Mouse (Mus musculus): Measurements from ENCODE around the gene Dcbld2.

GRCm38 (mm10) chr16:58481906-58482270 is 73.6 kb downstream of the Dcbld2 start:
- no peak for TF ChIP-seq CTCF (IDR thresholded peaks at IDR 0.05; ENCODE audit: borderline replicate concordance, insufficient read depth, low read length)
- no peak for TF ChIP-seq POLR2A (IDR thresholded peaks at IDR 0.05; ENCODE audit: low read depth, low read length)

Data from embryonic fibroblast, embryonic 13.5 days (primary cell).